Mouse (Mus musculus): ENCODE data around the gene Gm9758. TPM values are rescaled to one million over a fixed set of nuclear protein-coding genes. Genes with fewer than 3 reads are reported as not detected.
"Not testable (repeated sequence)": the region's sequence is repeated elsewhere in the genome, so short reads cannot be mapped to it uniquely, and the experiment has no call there.

The Gm9758 gene
- polyA plus RNA-seq, 1 experiment from 2014 or later, result not detected

DNA sequence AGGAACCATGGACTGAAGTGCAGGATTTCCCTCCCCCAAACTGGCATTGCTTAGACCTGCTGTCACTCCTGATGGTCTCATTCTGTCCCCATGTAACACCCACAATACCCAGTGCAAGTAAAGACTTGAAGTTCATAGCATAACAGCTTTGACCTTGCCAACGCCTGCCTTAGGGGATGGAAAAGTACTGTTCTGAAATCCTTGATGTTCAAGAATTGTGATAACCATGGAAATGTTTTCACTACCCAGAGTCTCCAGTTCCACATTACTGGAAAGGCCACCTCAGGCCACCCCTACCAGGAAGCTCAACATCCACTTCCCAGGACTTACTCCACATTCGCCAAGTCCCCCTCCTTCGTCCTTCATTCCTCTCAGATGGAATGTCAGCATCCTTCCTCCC lies 338 bp downstream of the Gm9758 start:
- not testable (repeated sequence) for H3K4me1 ChIP-seq (replicated peaks); H3K4me2 ChIP-seq; H3K27me3 ChIP-seq; H3K9me3 ChIP-seq; H3K36me3 ChIP-seq; H3K4me3 ChIP-seq; H3K27ac ChIP-seq; ATAC-seq (ENCODE audit: low FRiP score); H3K9ac ChIP-seq
- 75% methylated on average over 2 of the region's 3 CpGs for WGBS

DNA sequence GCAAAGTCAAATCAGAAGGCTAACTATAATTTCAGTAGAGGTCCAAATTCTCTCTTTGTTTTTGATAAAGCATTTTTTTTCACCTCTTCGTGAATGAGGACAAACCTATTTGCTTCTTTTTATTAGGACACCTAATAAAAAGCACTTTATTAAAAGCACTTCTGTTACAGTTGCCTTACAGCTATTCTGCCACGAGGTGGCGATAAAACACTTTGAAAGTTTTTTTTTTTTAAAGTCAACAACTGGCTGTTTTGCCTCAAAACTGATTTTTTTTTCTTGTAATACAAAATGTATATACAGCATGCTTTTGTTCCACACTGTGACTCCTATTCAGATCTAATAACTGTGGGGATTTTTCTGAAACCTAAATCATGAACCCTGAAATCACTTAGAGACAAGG lies 11.2 kb downstream of the Gm9758 start:
- not testable (repeated sequence) for H3K27me3 ChIP-seq; H3K4me1 ChIP-seq (replicated peaks); H3K9ac ChIP-seq; H3K36me3 ChIP-seq; ATAC-seq (ENCODE audit: low FRiP score); H3K27ac ChIP-seq; H3K4me3 ChIP-seq; H3K4me2 ChIP-seq
- H3K9me3 ChIP-seq, result peaks cover 16% of the 10 kb centered on the region
- WGBS, result 19% methylated on average over 3 of the region's 3 CpGs

DNA sequence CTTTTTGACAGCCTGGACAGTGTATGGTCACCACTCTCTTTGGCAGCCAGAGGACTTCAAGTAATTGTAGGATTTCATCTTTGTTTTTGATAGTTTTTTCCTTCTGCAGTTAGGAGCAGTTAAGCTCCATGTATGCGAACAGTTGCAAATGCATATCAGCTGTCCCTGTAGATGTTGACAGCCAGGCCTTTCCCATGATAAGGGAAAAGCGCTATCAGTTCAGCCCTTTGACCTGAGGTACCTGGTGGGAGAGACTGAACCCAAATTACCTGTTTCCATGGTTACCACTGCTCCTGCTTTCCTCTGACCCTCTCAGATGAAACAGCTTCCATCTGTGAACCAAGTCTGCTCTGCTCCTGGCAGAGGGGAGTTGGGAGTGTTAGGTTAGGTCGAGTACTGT lies 22.5 kb downstream of the Gm9758 start:
- no peak for ATAC-seq (ENCODE audit: low FRiP score)
- Histone ChIP-seq H3K27me3 (no peaks in the 10 kb centered on the region), H3K4me3 (no peak overlapping the region), H3K27ac (no peak overlapping the region), H3K9me3 (no peaks in the 10 kb centered on the region), H3K4me1 (replicated peaks) (no peaks in the 10 kb centered on the region), H3K4me2 (no peak overlapping the region), H3K9ac (no peak overlapping the region), H3K36me3 (no peaks in the 10 kb centered on the region)
- 81% methylated on average over 3 of the region's 3 CpGs for WGBS

GRCm38 (mm10) chr5:14885291-14885690 lies 29.4 kb downstream of the Gm9758 start:
- not testable (repeated sequence) for H3K9me3 ChIP-seq; H3K4me1 ChIP-seq (replicated peaks); H3K27me3 ChIP-seq; H3K4me3 ChIP-seq; H3K36me3 ChIP-seq; ATAC-seq (ENCODE audit: low FRiP score); H3K27ac ChIP-seq; H3K9ac ChIP-seq; H3K4me2 ChIP-seq
- 87% methylated on average over 2 of the region's 2 CpGs for WGBS

Other genes with a start within 250 kb of the Gm9758 start
- not detected in 2 replicates for gene Speer4e, start 23.5 kb upstream of the Gm9758 start, polyA plus RNA-seq (2015; fragmentation: Nextera tagmentation; extraction: Ambion mirVana)
- gene Gm10354, start 64.0 kb upstream of the Gm9758 start, polyA plus RNA-seq (2015; fragmentation: Nextera tagmentation; extraction: Ambion mirVana), result not detected in 2 replicates
- not detected in 2 replicates for gene Gm17019, start 118.1 kb upstream of the Gm9758 start, polyA plus RNA-seq (2015; fragmentation: Nextera tagmentation; extraction: Ambion mirVana)